Mouse (Mus musculus): Measurements from ENCODE around the gene Ptger1. TPM values are rescaled to one million over a fixed set of nuclear protein-coding genes. Genes with fewer than 3 reads are reported as not detected.

The Ptger1 gene
- polyA plus RNA-seq, 1 experiment from 2014 or later: 0.45 TPM

GRCm38 (mm10) chr8:83638856-83639255 lies 27.6 kb upstream of the Ptger1 start:
- Histone ChIP-seq H3K27me3 (no peaks in the 10 kb centered on the region), H3K9ac (no peak overlapping the region), H3K4me2 (no peak overlapping the region), H3K4me1 (replicated peaks) (no peaks in the 10 kb centered on the region), H3K36me3 (no peaks in the 10 kb centered on the region), H3K4me3 (no peak overlapping the region), H3K9me3 (replicated peaks) (no peaks in the 10 kb centered on the region), H3K27ac (no peak overlapping the region)
- no peak for ATAC-seq (replicated peaks; ENCODE audit: insufficient number of reproducible peaks, insufficient read depth, low FRiP score, low read depth)
- WGBS: 61% methylated on average over 4 of the region's 4 CpGs

- Histone ChIP-seq H3K36me3 (no peaks in the 10 kb centered on the region), H3K27me3 (no peaks in the 10 kb centered on the region), H3K9ac (no peak overlapping the region), H3K4me3 (no peak overlapping the region), H3K27ac (no peak overlapping the region), H3K4me2 (no peak overlapping the region), H3K9me3 (replicated peaks) (no peaks in the 10 kb centered on the region), H3K4me1 (replicated peaks) (no peaks in the 10 kb centered on the region)
- 71% methylated on average over 5 of the region's 5 CpGs for WGBS
- no peak for ATAC-seq (replicated peaks; ENCODE audit: insufficient number of reproducible peaks, insufficient read depth, low FRiP score, low read depth)
These were observed 26.8 kb upstream of the Ptger1 start for GRCm38 (mm10) chr8:83639649-83640048.

GRCm38 (mm10) chr8:83647511-83647910 lies 19.0 kb upstream of the Ptger1 start:
- Histone ChIP-seq H3K4me3 (no peak overlapping the region), H3K4me2 (no peak overlapping the region), H3K9me3 (replicated peaks) (no peaks in the 10 kb centered on the region), H3K27ac (no peak overlapping the region), H3K36me3 (no peaks in the 10 kb centered on the region), H3K9ac (no peak overlapping the region), H3K27me3 (0 out of 2 replicates have a peak, but pooled peaks cover 4% of the 10 kb centered on the region), H3K4me1 (replicated peaks) (peaks cover 4% of the 10 kb centered on the region)
- no peak for ATAC-seq (replicated peaks; ENCODE audit: insufficient number of reproducible peaks, insufficient read depth, low FRiP score, low read depth)
- 93% methylated on average over 11 of the region's 11 CpGs for WGBS

DNA sequence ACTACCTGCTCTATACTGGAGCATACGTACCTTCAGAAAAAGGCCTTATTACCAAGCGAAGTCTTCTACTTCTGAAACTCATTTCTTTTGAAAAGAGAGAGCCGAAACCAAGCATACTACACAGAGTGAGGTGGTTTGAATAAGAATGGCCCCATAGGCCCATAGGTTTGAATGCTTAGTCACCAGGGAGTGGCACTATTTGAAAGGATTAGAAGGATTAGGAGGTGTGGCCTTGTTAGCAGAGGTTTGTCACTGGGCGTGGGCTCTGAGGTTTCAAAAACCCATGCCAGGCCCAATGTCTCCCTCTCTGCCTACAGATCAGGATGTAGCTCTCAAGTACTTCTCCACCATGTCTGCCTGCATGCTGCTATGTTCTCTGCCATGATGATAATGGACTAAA lies 18.4 kb upstream of the Ptger1 start:
- no peaks in the 10 kb centered on the region for H3K36me3 ChIP-seq
- H3K9ac ChIP-seq: no peak overlapping the region
- H3K4me3 ChIP-seq: no peak overlapping the region
- 94% methylated on average over 4 of the region's 4 CpGs for WGBS
- no peak overlapping the region for H3K27ac ChIP-seq
- H3K4me2 ChIP-seq: no peak overlapping the region
- no peaks in the 10 kb centered on the region for H3K9me3 ChIP-seq (replicated peaks)
- H3K4me1 ChIP-seq (replicated peaks): peaks cover 4% of the 10 kb centered on the region
- H3K27me3 ChIP-seq: 0 out of 2 replicates have a peak, but pooled peaks cover 4% of the 10 kb centered on the region
- no peak for ATAC-seq (replicated peaks; ENCODE audit: insufficient number of reproducible peaks, insufficient read depth, low FRiP score, low read depth)

DNA sequence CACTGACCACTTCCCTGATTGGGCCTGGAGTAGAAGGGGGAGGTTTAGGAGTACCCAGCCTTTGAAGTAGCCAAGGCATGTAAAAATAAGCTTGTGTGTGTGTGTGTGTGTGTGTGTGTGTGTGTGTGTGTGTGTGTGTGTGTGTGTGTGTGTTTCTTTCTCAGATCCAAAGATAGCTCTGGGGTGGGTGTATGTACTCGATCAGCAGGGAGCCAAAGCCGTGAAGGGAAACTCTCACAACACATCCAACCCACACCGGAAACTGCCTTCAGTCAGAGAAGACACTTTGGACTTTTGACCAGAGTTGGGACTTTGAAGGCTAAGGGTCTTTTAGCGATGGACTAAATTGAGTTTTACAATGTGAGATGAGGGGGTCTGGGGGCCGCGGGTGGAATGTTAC lies 16.8 kb upstream of the Ptger1 start:
- 91% methylated on average over 6 of the region's 6 CpGs for WGBS

DNA sequence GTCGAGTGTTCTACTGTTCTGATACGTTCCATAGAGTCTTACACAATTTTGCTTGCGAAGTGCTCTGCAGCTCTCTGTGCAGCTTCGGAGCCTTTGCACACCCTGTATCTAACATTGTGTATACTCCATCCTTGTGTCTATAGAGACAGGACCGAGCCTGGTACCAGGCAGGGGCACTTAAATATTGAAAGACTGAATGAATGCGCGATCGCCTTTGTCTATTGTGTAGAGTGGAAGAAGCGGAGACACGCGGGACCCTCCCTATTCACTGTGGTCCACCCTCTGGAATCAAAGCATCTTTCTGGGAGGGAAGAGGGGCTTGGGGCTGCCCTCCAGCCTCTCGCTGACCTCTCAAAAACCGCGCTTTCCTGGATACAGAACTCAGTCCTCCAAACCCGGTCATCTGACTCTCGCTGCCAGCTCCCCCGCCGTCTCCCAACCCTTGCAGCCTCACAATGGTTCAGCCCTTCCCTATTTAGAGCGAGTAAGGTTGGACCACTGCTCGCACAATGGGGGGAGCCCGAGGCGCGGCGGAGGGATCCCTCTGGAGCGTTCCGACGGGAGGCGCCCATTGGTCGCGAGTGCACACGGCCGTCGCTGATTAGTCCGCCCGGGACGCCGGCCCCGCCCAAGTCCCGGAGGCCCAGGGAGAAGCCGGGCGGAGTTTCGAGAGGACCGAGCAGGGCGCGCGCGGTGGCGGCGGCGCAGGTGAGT lies 14.3 kb upstream of the Ptger1 start, which contains the start of gene Gipc1:
Gipc1 (plus strand) TSS at position 648 of the 714 bp plus-strand sequence.
- WGBS: 4% methylated on average over 50 of the region's 50 CpGs
- peak; percentile 93 for ATAC-seq (replicated peaks; ENCODE audit: insufficient number of reproducible peaks, insufficient read depth, low FRiP score, low read depth)
- peak within 1 kb of the TSS; percentile 77 for H3K27ac ChIP-seq

More for the DNA sequence above, 16.8 kb upstream of the Ptger1 start:
- H3K27ac ChIP-seq: no peak overlapping the region
- no peak overlapping the region for H3K4me3 ChIP-seq
- no peaks in the 10 kb centered on the region for H3K36me3 ChIP-seq
- ATAC-seq (replicated peaks; ENCODE audit: insufficient number of reproducible peaks, insufficient read depth, low FRiP score, low read depth): no peak
- H3K9ac ChIP-seq: no peak overlapping the region
- no peak overlapping the region for H3K4me2 ChIP-seq
- H3K9me3 ChIP-seq (replicated peaks): no peaks in the 10 kb centered on the region
- peaks cover 17% of the 10 kb centered on the region for H3K4me1 ChIP-seq (replicated peaks)
- 0 out of 2 replicates have a peak, but pooled peaks cover 4% of the 10 kb centered on the region for H3K27me3 ChIP-seq

DNA sequence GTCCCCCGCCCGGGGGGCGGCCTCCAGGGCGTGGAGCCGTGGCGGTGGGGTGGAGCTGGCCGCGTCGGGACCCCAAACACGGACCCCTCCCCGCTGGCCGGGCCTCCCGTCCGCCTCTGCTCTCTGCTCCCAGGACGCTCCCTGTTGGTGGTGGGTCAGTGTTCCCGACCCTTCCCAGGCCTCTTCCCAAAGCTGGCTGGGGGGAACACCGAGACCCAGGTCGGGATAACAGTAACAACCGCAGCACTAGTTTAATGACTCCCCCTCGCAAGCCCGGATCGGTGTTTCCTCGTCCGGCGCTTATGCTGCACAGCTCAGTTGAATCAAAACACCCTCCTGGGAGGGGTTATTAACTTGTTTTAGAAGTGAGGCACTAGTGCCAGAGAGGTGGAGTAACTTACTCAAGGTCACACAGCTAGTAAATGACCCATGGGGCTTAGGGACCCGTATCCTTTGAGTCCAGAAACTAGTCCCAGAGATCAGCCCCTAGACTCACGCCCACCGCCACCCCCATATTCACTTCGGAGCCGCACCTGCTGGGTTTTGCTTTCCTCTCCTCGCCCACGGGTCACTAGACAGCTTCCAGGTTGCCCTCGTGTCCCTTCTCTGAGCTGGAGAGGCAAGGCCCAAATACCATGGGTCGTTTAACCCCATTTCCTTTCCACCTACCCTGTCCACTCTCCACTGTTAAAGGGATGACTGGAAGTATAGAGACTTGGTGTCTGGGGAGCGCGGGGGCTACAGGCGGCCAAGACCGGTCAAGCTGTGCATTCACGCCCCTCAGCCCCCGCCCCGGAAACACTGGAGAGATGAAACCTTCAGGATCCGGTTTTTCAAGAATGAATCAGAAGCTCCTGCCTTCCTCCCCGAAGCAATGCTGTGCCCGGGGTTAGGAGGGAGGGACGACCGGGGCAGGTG lies 13.5 kb upstream of the Ptger1 start:
- H3K27ac ChIP-seq: peak overlapping the region; percentile 77
- H3K9me3 ChIP-seq (replicated peaks): no peaks in the 10 kb centered on the region
- WGBS: 1% methylated on average over 46 of the region's 46 CpGs
- H3K9ac ChIP-seq: peak overlapping the region; percentile 83
- ATAC-seq (replicated peaks; ENCODE audit: insufficient number of reproducible peaks, insufficient read depth, low FRiP score, low read depth): peak; percentile 32; the same call in 1 of the 2 replicates
- H3K4me3 ChIP-seq: peak overlapping the region; percentile 74
- peak overlapping the region; percentile 92 for H3K4me2 ChIP-seq
- H3K36me3 ChIP-seq: 0 out of 2 replicates have a peak, but pooled peaks cover 5% of the 10 kb centered on the region
- no peaks in the 10 kb centered on the region for H3K27me3 ChIP-seq
- H3K4me1 ChIP-seq (replicated peaks): peaks cover 21% of the 10 kb centered on the region

More for the DNA sequence above, 14.3 kb upstream of the Ptger1 start, which contains the start of gene Gipc1:
- peaks cover 21% of the 10 kb centered on the region for H3K4me1 ChIP-seq (replicated peaks)
- no peaks in the 10 kb centered on the region for H3K9me3 ChIP-seq (replicated peaks)
- H3K4me2 ChIP-seq: peak within 1 kb of the TSS; percentile 92
- H3K27me3 ChIP-seq: no peaks in the 10 kb centered on the region
- peak within 1 kb of the TSS; percentile 83 for H3K9ac ChIP-seq
- H3K4me3 ChIP-seq: peak within 1 kb of the TSS; percentile 74
- no peaks in the 10 kb centered on the region for H3K36me3 ChIP-seq

GRCm38 (mm10) chr8:83653662-83654017 lies 12.8 kb upstream of the Ptger1 start:
- H3K9me3 ChIP-seq (replicated peaks): no peaks in the 10 kb centered on the region
- peaks cover 21% of the 10 kb centered on the region for H3K4me1 ChIP-seq (replicated peaks)
- peak overlapping the region; percentile 77 for H3K27ac ChIP-seq
- WGBS: 38% methylated on average over 10 of the region's 10 CpGs
- peak overlapping the region; percentile 74 for H3K4me3 ChIP-seq
- no peaks in the 10 kb centered on the region for H3K27me3 ChIP-seq
- no peak for ATAC-seq (replicated peaks; ENCODE audit: insufficient number of reproducible peaks, insufficient read depth, low FRiP score, low read depth)
- H3K4me2 ChIP-seq: peak overlapping the region; percentile 92
- H3K36me3 ChIP-seq: 0 out of 2 replicates have a peak, but pooled peaks cover 5% of the 10 kb centered on the region
- H3K9ac ChIP-seq: peak overlapping the region; percentile 83

DNA sequence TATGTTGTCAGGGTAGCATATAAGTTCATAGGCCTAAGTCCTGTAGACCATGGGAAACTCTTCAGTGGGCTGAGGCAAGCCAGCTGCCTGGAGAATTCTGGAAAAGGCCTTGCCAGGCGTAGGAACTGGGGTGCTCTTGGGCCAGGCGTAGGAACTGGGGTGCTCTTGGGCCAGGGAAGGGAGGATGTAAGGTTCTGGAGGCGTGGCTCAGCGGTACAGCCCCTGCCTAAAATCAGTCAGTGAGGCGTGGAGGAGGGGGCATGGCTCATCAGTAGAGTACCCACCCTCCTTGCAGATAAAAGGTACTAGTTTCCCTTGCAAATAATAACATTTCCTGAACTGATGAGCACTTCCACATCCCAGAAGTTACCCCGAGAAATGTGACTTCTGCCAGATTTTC lies 11.8 kb upstream of the Ptger1 start:
- no peak for ATAC-seq (replicated peaks; ENCODE audit: insufficient number of reproducible peaks, insufficient read depth, low FRiP score, low read depth)
- no peaks in the 10 kb centered on the region for H3K27me3 ChIP-seq
- no peak overlapping the region for H3K27ac ChIP-seq
- no peak overlapping the region for H3K4me3 ChIP-seq
- H3K4me1 ChIP-seq (replicated peaks): peaks cover 21% of the 10 kb centered on the region
- WGBS: 87% methylated on average over 6 of the region's 6 CpGs
- H3K9me3 ChIP-seq (replicated peaks): no peaks in the 10 kb centered on the region
- H3K4me2 ChIP-seq: no peak overlapping the region
- no peak overlapping the region for H3K9ac ChIP-seq
- 0 out of 2 replicates have a peak, but pooled peaks cover 5% of the 10 kb centered on the region for H3K36me3 ChIP-seq

DNA sequence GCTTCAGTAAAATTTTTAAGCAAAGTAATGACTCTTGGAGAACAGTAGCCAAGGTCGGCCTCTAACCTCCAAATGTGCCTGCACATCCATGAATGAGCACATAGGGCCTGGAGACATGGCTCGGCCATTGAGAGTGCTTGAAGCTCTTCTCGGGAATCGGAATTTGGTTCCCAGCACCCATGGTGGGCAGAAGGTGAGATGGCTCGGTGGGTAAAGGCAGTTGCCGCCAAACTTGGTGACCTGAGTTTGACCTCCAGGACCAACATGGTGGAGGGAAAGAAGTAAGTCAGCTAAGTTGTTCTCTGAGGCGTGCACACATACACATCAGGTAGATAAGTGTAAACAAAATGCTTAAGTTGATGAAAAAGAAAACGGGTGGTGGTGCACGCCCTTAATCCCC lies 10.4 kb upstream of the Ptger1 start:
- H3K27ac ChIP-seq: no peak overlapping the region

More for the DNA sequence above, 10.4 kb upstream of the Ptger1 start:
- no peaks in the 10 kb centered on the region for H3K27me3 ChIP-seq
- H3K4me3 ChIP-seq: no peak overlapping the region
- 88% methylated on average over 9 of the region's 9 CpGs for WGBS
- peaks cover 34% of the 10 kb centered on the region for H3K4me1 ChIP-seq (replicated peaks)
- 0 out of 2 replicates have a peak, but pooled peaks cover 5% of the 10 kb centered on the region for H3K36me3 ChIP-seq
- no peaks in the 10 kb centered on the region for H3K9me3 ChIP-seq (replicated peaks)
- ATAC-seq (replicated peaks; ENCODE audit: insufficient number of reproducible peaks, insufficient read depth, low FRiP score, low read depth): no peak
- H3K4me2 ChIP-seq: no peak overlapping the region
- no peak overlapping the region for H3K9ac ChIP-seq
